Mouse (Mus musculus) right cerebral cortex, postnatal 14 days (tissue): ENCODE data around the gene Hbs1l.
A peak's percentile ranks its signal among the peaks of the same experiment; 100 is the strongest.

Experiments
- DNase-seq: peaks from one replicate; pipeline ENCODE4 v3.0.0; 2022

The Hbs1l gene

DNA sequence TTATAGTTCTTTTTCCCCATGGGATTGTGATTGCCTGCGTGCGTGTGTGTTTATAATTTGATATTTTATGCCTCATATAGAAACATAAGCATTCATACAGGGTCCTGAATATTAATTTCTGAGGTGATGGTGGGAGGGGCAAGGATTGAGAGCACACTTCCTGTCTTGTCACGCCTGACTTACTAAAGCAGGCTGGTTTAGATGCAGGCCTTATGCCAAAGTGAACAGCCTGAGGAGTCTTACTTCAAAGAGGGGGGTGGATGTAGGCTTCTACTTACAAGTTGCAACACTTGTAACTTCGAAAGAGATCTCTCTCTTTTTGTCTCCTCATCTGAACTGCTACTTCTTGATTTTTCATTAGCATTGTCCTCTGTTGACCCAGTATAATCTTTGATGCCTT lies 18.0 kb downstream of the Hbs1l start:
- DNase-seq, result no peak

DNA sequence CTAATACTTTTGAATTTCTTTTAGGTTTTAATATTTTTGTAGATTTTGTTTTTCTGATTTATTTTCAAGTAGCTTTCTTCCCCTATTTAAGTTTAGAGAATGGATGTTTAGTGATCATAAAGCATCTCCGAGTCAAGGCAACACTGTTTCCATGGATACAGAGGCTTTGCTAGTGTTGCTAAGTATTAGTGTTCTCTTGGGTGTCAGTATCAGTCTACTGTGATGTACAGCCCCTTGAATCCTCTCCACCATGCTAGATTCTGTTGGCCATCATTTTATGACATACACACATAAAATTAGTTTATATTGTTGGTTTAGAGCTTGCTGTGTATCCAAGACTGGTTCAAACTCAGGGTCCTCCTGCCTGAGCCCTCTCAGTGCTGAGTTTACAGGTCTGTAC lies 20.3 kb downstream of the Hbs1l start:
- no peak for DNase-seq

DNA sequence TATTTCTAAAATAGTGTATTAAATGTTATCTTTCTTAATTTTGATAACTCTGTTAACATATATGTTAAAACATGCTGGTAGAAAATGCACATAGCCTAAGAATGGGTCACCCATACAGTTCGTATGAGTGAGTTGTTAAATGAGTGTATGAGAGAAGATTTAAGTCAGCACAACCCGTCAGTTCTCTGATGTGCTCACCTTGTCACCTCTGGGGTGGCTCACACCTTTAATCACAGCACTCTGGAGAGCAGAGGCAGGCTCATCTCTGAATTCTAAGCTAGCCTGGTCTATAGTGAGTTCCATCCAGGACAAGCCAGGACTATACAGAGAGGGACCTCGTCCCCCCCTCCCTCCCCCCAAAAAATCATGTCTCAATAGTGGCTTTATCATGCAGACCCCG lies 22.5 kb downstream of the Hbs1l start:
- DNase-seq, result no peak

- DNase-seq, result no peak
Measured at GRCm38 (mm10) chr10:21318996-21319395, 23.2 kb downstream of the Hbs1l start.

DNA sequence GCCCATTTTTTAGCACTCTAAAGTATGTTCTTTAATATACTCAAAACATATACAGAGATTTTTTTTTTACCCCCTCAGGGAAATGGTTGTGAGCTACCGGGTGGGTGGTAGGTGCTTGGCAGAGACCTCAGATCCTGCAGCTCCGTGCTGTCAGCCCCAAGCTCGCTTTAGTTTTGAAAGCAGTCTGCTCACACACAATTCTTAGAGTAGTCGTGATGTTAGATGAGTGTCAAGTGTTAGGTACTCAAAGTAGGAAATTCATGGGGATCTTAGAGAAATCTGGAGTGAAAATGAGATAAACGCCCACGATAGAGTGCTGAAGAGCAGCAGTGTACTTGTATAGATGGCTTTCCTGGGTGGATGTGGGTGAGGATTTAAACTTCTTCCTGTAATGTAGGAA lies 24.8 kb downstream of the Hbs1l start:
- DNase-seq, result no peak

GRCm38 (mm10) chr10:21326352-21326751 lies 30.6 kb downstream of the Hbs1l start:
- DNase-seq, result no peak

- no peak for DNase-seq
Measured at GRCm38 (mm10) chr10:21327605-21328135, 31.9 kb downstream of the Hbs1l start.

DNA sequence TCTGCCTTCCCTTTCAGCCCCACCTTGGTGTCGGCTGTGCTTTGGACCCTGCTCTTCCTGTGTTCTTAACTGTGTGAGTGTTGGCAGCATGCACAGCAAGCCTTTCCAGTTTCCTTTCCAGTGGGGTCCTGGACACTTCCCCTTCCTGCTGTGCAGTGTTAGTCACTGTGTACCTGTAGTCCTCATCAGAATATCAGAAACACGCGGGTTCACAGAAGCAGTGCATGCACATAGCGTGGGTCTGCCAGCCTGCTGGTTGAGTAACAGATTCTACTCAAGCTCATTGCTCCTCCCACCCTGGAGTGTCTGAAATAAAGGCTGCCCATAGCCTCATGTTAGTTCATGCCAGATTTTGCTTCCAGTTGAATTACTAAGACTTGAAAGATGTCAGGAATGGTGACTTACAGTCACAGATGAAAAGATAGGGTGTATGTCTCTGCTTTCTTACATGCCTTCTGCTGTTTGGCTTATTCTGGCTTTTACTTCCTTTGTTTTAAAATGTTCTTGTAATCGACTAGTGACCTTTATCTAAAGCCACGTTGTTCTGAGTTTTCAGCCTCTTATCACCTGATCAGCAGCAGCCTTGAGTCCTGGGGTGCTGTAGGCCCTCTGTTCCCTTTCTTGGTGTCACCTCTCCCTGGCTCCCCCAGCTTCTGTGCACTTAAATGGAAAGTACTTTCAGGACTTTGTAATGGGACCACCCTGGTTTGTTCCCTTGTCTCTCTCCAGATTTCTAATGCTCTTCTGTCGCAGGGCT lies 38.7 kb downstream of the Hbs1l start:
- no peak for DNase-seq

GRCm38 (mm10) chr10:21335534-21335933 lies 39.8 kb downstream of the Hbs1l start:
- DNase-seq, result no peak

GRCm38 (mm10) chr10:21337191-21337590 lies 41.4 kb downstream of the Hbs1l start:
- DNase-seq, result peak; percentile 40

GRCm38 (mm10) chr10:21341706-21342105 lies 45.9 kb downstream of the Hbs1l start:
- no peak for DNase-seq

- no peak for DNase-seq
Measured at GRCm38 (mm10) chr10:21342331-21343005, 46.7 kb downstream of the Hbs1l start.

GRCm38 (mm10) chr10:21347332-21347731 lies 51.6 kb downstream of the Hbs1l start:
- no peak for DNase-seq

DNA sequence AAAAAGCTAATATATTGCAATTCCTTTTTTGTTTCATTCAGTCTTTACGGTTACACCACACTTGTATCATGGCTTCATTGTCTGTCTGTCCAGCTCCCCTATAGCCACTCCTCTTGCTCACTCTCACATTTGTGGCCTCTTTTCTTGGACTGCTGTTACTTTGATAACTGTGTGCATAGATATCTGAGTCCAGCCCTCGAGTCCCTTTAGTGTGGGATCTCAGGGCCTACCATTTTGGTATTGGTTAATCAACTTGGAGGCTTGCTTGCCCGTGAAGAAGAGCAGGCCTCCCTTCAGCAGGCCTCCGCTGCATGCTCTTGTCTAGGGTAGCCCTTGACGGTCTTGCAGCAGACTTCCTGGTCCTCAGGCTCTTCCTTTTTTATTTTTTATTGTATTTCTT lies 53.7 kb downstream of the Hbs1l start:
- DNase-seq, result no peak

DNA sequence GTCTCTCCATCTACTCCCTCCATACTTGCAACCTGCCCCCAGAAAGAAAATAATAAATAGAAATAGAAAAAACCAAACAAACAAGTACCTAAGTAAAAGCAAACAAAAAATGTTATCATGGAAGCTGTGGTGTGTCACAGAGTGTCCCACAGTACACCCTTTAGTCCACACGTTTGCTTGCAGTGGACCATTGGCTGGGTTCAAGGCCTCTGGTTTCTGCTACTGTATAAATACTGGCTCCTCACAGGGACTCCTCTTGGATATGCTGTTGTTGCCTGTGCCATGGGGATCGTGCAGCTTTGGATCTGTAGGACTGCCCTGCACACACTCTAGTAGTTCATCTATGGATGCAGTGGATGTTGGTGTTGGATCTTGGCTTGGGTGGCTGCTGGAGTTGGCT lies 54.2 kb downstream of the Hbs1l start:
- DNase-seq, result no peak

DNA sequence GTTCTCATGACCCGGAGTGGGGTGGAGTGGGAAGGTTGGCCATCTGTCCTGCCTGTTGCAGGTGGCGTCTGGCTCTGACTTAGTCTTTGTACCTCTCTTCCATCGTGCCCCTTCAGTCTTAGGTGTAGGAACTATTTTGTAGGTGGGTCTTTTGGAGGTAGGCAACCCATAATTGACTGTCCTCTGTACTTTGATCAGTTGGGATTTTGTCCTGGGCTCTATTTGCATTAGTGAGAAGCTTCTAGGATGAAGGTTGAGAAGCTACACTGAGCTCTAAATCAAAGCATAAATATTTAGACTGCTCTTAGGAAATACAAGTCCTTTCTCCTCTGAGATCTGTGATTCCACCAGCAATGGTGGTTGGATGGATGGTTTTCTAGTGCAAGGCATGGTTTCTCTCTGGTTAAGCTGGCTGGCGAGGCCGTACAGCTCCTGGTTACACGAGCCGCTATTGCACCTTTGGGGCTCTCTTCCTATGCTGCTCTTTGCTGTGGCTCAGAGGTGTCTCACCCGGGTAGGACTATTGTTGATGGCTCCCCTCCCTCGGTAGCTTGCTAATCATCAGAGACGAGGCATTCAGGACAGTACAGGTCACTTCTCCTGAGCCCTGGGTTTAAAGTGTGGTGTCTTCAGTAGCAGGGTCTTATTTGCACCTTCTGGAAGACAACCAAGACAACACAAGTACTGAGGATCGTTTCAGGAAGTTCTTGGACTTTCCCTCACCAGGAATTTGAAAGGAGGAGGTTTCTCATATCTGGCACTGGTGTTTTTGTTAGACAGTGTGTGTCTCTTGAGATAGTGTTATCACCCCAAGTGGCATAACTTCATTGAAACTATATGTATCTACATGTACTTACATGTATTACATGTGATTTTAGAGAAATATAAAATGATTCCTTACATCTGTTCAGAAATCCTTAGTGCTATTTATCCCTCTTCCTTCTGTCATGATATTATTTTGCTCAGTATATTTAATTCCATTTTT lies 55.0 kb downstream of the Hbs1l start:
- no peak for DNase-seq

- DNase-seq, result no peak
Measured at GRCm38 (mm10) chr10:21351766-21352165, 56.0 kb downstream of the Hbs1l start.

GRCm38 (mm10) chr10:21353890-21354289 lies 58.1 kb downstream of the Hbs1l start:
- no peak for DNase-seq

DNA sequence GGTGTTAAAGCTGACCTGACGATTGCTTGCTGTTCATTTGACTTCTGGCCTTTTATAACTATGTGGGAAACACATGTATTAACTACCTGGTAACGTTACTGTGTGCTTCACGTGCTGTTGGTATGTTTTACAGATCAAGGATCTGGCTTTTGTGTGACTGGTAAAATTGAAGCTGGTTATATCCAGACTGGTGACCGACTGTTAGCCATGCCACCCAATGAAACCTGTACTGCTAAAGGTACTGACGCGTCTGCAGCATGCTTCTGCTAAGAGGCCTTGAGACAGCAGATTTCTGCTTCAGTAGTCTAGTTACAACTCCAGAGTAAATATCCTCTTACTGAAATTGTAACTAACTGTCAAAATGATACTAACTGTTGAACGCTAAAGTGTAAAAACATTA lies 58.7 kb downstream of the Hbs1l start:
- no peak for DNase-seq

- DNase-seq, result no peak
Measured at GRCm38 (mm10) chr10:21357986-21358385, 62.2 kb downstream of the Hbs1l start.

DNA sequence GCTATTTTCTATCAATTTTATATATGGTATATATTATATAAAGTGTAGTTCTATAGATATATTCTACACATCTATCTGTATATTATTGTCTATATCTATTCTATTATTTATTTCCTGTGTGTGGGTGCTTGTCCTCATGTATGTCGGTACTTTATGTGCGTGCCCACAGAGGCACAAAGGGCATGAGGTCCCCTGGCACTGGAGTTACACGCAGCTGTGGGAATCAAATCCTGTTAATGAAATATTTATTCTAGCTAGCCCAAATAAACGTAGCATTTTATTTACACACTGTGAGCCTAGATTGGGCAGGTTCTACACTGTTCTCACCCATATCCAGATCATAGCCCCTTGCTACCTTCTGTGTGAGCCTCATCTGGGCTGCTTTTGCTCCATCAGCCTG lies 63.3 kb downstream of the Hbs1l start:
- DNase-seq, result no peak

DNA sequence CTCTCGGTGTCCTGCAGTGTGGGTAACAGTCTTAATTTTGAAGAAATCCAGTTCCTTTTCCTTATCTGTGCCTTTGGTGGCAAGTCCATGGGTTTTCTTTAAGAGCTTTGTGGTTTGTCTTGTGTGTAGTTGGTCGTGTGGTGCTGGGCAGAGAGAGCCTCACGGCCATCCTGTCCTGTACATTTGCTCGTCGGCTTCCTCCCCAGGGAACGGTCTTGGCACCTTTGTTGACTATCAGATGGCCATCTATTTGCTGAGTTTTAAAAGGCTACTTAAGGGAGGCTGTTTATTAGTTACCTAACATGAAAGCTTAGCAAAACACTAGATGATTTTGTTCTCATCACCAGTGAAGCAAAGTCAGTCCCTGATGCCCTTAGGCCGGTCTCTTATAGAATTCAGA lies 66.1 kb downstream of the Hbs1l start:
- DNase-seq, result no peak

GRCm38 (mm10) chr10:21363297-21363696 lies 67.5 kb downstream of the Hbs1l start:
- DNase-seq, result no peak
